Mouse (Mus musculus): ENCODE data around the gene Dlx4.

Gene Dlx4

GRCm38 (mm10) chr11:95145851-95146403 is at the start of gene Dlx4:
Gene Dlx4 (minus strand): TSS chr11:95146263.
- no peak for DNase-seq (ENCODE audit: low spot score)

DNA sequence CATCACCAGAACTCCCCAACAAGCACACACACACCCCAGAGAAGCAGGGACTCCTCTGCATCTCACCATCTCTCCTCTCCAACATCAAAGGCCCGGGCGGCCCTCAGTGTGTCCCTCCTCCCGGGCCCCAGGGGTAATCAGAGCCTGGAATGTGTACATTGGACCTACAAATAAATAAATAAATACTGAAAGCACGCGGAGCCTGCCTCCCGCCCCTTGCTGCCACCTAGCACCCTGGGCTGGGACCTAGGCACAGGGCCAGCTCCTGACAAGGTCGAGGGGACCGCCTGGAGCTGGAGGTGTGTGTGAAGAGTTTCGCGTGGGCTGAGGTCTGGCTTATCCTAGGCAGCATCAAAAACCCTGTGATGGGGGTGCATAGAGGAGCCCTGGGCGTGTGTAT is 43.8 kb upstream of the Dlx4 start:
- DNase-seq (ENCODE audit: low spot score), result no peak

- DNase-seq (ENCODE audit: low spot score), result peak; percentile 11
Measured at GRCm38 (mm10) chr11:95186826-95187225, 40.8 kb upstream of the Dlx4 start.

DNA sequence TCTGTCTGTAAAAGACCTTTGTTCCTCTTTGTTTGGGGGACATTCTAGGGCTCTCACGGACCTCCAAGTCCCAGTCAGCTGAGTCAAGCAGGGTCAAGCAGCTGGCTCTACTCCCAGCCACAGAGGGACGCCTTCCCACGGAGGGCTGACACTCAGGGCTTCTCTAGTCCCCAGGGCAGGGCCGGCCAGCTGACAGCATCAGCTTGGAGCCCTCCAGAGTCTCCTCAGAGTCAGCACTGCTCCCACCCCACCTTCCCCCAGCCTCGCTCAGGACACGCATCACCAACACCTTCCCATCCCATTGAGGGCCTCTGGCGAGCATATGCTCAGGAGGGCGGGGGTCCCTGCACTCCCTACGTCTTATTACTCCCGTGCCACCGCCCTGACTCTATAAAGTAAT is 39.6 kb upstream of the Dlx4 start:
- no peak for DNase-seq (ENCODE audit: low spot score)

GRCm38 (mm10) chr11:95184561-95184960 is 38.5 kb upstream of the Dlx4 start:
- no peak for DNase-seq (ENCODE audit: low spot score)

- peak; percentile 11 for DNase-seq (ENCODE audit: low spot score)
Measured at GRCm38 (mm10) chr11:95179311-95179710, 33.2 kb upstream of the Dlx4 start.

- DNase-seq (ENCODE audit: low spot score), result no peak
Measured at GRCm38 (mm10) chr11:95165857-95166256, 19.8 kb upstream of the Dlx4 start.

GRCm38 (mm10) chr11:95161708-95162107 is 15.6 kb upstream of the Dlx4 start:
- no peak for DNase-seq (ENCODE audit: low spot score)

DNA sequence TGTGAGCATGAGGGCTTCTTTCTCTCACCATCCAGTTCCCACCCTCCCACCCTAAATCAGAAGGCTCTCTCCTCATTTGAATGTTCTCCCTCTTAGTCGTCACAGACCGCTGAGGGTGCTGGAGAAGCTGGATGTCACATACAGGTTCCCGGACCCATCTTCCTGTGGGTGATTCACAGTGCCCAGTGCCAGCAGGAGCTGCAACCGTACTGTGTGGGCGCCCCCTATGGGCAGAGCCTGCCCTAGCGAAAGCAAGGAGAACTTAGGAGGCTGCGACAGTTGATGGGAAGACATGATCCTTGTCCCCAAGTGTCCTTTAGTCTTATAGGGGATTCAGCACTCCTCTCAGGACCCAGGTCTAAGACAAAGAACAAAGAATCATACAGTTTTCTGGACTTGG is 14.6 kb upstream of the Dlx4 start:
- DNase-seq (ENCODE audit: low spot score), result no peak

GRCm38 (mm10) chr11:95159763-95160371 is 13.8 kb upstream of the Dlx4 start:
- DNase-seq (ENCODE audit: low spot score), result no peak

DNA sequence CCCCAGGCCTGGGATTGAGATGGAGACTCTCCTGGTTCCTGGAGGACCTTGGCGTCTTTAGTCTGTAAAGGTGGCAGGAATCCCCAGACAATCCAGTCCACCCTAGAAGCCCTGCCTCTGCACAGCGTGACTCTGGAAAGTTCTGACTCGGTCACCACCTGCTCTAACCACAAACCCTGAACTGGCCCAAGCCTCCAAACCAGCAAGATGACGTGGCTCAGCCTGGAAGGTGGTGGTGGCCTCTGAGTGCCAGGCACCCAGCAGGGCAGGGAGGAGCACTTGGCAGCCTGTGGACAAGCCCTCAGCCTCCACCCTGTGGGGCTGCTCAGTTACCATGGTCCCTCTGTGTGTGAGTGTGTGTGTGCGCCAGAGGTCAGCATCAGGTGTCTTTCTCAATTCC is 11.8 kb upstream of the Dlx4 start:
- no peak for DNase-seq (ENCODE audit: low spot score)

GRCm38 (mm10) chr11:95157356-95157755 is 11.3 kb upstream of the Dlx4 start:
- no peak for DNase-seq (ENCODE audit: low spot score)

GRCm38 (mm10) chr11:95155511-95155910 is 9.4 kb upstream of the Dlx4 start:
- DNase-seq (ENCODE audit: low spot score), result no peak

DNA sequence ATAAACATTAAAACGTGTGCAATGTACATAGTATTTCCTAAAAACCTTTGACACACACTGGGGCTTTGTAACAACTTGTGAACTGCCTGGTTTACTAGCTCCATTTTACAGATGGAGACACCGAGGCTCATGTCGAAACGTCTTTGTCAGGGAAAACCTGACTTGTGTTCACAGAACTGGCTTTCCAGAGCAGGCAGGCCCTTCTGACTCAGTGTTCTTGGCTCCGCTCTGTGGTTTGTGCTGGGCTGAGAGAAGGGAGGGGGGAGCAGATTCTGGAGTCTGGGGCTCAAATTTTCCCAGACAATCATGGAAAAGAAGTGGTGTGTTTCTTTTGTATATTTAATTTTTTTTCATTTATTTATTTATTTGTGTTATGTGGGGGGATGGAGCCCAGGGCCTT is 7.6 kb upstream of the Dlx4 start:
- no peak for DNase-seq (ENCODE audit: low spot score)

GRCm38 (mm10) chr11:95153116-95153515 is 7.1 kb upstream of the Dlx4 start:
- DNase-seq (ENCODE audit: low spot score), result no peak

DNA sequence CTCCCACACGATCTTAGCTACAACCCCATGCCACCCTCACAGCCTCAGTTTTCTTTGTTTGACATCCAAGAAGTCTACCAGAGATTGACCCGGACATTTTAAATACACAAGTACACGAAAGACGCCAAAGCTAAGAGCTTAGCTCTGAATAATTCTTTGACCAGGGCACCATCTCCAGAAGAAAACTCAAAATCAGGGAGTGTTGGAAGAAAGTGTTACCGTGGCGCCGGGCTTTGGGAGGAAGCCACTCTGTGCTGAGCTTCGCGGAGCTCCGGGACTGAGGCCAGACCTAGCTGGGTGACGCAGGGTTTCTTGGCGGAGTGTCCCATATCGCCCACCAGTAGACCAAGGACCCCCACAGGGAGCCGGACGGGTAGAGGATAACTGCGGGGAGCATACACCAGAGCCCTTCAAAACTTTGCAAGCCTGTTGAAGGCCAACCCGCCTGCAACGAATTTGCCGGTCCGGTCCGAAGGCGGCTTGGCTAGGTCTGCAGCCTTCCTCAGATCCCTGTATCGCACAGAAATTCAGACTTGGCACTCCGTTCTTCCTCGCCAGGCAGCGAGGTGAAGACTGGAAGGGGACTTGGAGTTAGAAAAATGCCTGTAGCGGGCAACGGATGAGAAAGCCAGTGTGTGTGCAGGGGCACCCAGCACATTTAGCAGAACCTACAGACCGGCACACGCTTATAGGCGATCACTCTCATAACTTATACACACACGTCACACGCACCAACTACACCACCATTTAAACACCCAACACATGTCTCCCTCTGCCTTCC is 4.4 kb upstream of the Dlx4 start:
- DNase-seq (ENCODE audit: low spot score), result no peak

GRCm38 (mm10) chr11:95149462-95150268 is 3.6 kb upstream of the Dlx4 start:
- DNase-seq (ENCODE audit: low spot score), result no peak

DNA sequence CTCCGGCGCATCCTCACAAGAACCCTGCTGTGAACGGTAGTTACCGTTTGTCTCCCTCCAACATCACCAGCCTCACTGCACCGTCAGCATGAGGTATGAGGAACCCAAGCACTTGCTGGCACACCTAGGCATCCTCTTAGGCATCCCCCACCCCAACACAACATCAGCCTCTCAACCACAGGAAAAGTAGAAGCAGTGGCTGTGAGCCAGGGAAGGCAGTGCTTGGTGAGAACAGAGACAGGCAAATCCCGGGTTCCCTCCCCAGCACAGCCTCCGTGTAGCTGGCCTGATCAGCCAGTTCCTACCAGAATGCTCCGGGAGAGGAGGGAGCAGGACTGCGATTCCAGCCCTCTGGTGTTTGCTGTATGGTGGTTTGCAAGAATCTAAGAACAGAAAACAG is 2.7 kb upstream of the Dlx4 start:
- no peak for DNase-seq (ENCODE audit: low spot score)

GRCm38 (mm10) chr11:95144946-95145483 is 1.0 kb downstream of the Dlx4 start:
- no peak for DNase-seq (ENCODE audit: low spot score)

DNA sequence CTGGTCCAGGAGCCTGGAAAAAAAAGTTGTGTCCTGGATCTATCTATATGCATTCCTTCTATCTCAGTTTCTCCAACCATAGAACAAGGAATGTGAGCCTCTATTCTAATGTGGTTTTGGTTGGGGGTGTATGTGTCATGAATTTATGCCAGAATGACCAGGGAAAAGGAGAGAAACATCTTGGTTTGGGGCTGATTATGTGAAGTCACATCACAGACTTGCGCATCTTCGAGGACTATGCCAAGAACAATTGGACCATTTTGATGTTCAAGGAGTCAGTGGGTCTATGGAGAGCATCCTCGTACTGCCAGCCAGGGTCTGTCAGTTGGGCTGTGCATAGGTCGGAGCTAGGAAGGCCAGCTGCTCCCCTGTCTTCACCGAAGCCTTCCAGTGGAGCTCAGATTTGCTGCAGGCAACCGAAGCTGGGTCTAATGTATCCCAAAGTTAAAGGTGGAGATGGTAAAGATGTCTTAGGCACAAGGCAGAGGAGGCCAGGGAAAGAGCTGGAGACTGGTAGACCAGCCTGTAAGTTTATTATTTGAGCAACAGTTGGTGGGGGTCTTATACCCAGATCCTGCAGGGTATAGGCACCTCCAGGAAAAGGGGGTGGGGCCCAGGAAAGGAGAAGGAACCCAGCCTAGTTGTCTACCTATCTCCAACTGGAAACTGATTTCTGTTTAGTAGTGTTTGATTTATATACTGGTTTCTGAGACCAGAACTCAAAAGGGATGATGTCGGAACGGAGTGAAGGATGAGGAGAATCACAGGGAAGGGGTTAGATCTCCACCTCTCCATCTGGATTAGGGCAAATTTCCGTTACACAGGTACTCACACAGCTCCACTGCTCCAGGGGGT is 1.7 kb downstream of the Dlx4 start:
- DNase-seq (ENCODE audit: low spot score), result no peak

- DNase-seq (ENCODE audit: low spot score), result no peak
Measured at GRCm38 (mm10) chr11:95143663-95144062, 2.4 kb downstream of the Dlx4 start.
